Mouse (Mus musculus) midbrain, embryonic 15.5 days (tissue): ENCODE measurements at regions not wholly inside any gene's neighbourhood (a gene's known extent, or its start where the extent isn't known, plus 50 kb on each side); places are given as distances from the start of the nearest gene placed in this dataset.
A peak's percentile ranks its signal among the peaks of the same experiment; 100 is the strongest.

Experiments used
- ATAC-seq: fragments of 200-750 bp; cut with Nextera tagmentation; replicated peaks from 2 replicates; pipeline ENCODE4 v1.8.0; 2017; ENCODE audit warnings: moderate TSS enrichment
- H3K27ac ChIP-seq: fragments of 300-500 bp; sonication (generic); 2 replicates; pipeline ENCODE4 v1.5.1; 2015; ENCODE audit warnings: mild to moderate bottlenecking, inconsistent platforms
- H3K27me3 ChIP-seq: fragments of 300-500 bp; sonication (generic); replicated peaks from 2 replicates; pipeline ENCODE4 v1.6.1; 2015; ENCODE audit warnings: inconsistent platforms
- H3K36me3 ChIP-seq: fragments of 300-500 bp; sonication (generic); replicated peaks from 2 replicates; pipeline ENCODE4 v1.6.1; 2015; ENCODE audit warnings: inconsistent platforms
- H3K4me1 ChIP-seq: fragments of 300-500 bp; sonication (generic); 2 replicates; pipeline ENCODE4 v1.6.1; 2015; ENCODE audit warnings: inconsistent platforms
- H3K4me2 ChIP-seq: fragments of 300-500 bp; sonication (generic); 2 replicates; pipeline ENCODE4 v1.6.1; 2015; ENCODE audit warnings: inconsistent platforms, mild to moderate bottlenecking, moderate library complexity
- H3K4me3 ChIP-seq: fragments of 300-500 bp; sonication (generic); 2 replicates; pipeline ENCODE4 v1.5.1; 2015; ENCODE audit warnings: mild to moderate bottlenecking, inconsistent platforms
- H3K9ac ChIP-seq: fragments of 300-500 bp; sonication (generic); 2 replicates; pipeline ENCODE4 v1.6.1; 2015; ENCODE audit warnings: mild to moderate bottlenecking, inconsistent platforms
- H3K9me3 ChIP-seq: fragments of 300-500 bp; sonication (generic); 2 replicates; pipeline ENCODE4 v1.6.1; 2016; ENCODE audit warnings: inconsistent platforms
- WGBS: fragments of 180-500 bp; shearing (Covaris S2); methylation state at CpG from one replicate; pipeline ENCODE4 v1.1.7; 2015; ENCODE audit warnings: mixed read lengths; 5-methylcytosine and 5-hydroxymethylcytosine counted together

DNA sequence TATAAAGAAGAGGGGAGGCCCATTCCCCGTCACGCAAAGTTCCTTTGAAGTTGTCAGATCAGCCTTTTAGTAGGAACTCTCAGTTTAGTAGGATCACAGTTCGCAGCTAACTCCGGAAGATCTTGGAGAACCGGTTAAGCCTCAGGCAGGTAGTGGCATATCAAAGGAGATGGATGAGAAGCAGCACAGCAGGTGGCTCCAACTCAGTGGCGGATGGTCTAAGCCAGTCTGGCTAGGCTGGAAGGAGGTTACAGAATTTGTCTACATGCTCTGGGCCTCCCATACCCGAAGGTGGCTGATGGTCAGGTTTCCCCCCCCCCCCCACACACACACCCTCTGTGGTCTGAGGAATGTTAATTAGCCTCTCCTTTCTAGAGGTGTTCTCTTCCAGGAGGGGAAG lies 88.5 kb downstream of the Tmem17 start:
- Histone ChIP-seq H3K9ac (no peak overlapping the region), H3K4me2 (no peak overlapping the region), H3K27me3 (no peaks in the 10 kb centered on the region), H3K9me3 (no peaks in the 10 kb centered on the region), H3K4me3 (no peak overlapping the region), H3K36me3 (no peaks in the 10 kb centered on the region), H3K27ac (no peak overlapping the region), H3K4me1 (no peaks in the 10 kb centered on the region)
- 62% methylated on average over 7 of the region's 7 CpGs for WGBS
- no peak for ATAC-seq

DNA sequence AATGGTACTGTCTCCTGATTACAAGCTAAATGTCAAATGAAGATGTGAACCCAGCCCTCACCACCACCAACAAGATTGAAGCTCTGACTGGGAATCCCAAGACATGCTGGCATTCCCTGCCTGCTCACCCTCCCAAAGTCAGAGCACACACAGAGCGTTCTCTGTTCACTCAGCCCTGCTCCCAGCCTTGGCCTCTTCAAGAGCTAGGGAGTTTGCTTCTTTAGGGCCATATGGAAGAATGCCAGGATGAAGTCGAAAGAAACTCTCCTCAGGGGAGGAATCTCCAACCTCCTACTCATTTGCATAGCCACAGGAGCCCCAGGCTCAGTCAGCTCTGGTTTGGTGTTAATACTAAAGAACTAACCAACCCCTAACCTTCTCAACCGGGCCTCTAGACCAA lies 90.1 kb downstream of the Tmem17 start:
- Histone ChIP-seq H3K4me3 (no peak overlapping the region), H3K9me3 (no peaks in the 10 kb centered on the region), H3K4me2 (no peak overlapping the region), H3K9ac (no peak overlapping the region), H3K36me3 (no peaks in the 10 kb centered on the region), H3K27me3 (no peaks in the 10 kb centered on the region), H3K4me1 (no peaks in the 10 kb centered on the region), H3K27ac (no peak overlapping the region)
- WGBS: 20% methylated on average over 3 of the region's 3 CpGs
- ATAC-seq: 0 out of 2 replicates have a peak, but pooled peaks have one; percentile 54

DNA sequence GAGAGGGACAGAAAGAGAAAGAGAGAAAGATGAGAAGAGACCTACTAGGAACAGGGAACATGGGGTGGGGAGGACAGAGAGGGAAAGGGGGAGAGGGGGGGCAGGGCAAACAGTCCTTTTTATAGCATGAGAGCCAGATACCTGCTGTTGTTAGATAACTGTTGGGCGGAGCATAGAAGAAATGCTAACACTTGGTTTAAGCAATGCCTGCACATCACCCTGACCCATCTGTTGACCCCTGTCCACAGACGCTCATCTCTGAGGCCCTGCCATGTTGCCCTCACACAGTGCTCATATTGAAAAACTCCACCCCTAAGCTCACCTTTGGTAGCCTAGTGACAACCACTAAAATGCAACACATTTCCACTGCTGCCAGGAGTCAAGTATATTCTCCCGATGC lies 90.7 kb downstream of the Tmem17 start:
- Histone ChIP-seq H3K9ac (no peak overlapping the region), H3K4me3 (no peak overlapping the region), H3K4me1 (no peaks in the 10 kb centered on the region), H3K27ac (no peak overlapping the region), H3K36me3 (no peaks in the 10 kb centered on the region), H3K9me3 (no peaks in the 10 kb centered on the region), H3K4me2 (no peak overlapping the region), H3K27me3 (no peaks in the 10 kb centered on the region)
- no peak for ATAC-seq
- 81% methylated on average over 3 of the region's 3 CpGs for WGBS

DNA sequence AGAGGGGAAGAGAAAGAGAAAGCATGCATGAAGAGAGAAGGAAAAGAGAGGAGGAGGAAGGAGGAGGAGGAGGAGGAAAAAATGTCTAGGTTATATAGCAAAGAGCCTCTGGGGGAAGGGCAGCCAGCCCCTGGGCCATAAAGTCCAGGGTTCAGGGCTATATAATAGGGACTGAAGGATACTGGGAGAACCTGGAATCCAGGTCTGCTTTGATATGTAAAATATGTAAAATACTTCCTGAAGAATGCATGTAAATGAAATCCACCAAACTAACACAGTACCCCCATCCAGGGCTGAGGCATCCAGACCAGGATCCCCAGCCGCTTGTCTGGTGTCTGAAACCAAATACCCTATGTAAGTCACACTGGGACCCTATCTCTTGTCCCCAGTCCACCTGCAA lies 91.5 kb downstream of the Tmem17 start:
- no peaks in the 10 kb centered on the region for H3K4me1 ChIP-seq
- no peaks in the 10 kb centered on the region for H3K9me3 ChIP-seq
- WGBS: 76% methylated on average over 1 of the region's 1 CpGs
- no peak overlapping the region for H3K4me2 ChIP-seq
- H3K4me3 ChIP-seq: no peak overlapping the region
- H3K27me3 ChIP-seq: no peaks in the 10 kb centered on the region
- H3K36me3 ChIP-seq: no peaks in the 10 kb centered on the region
- H3K27ac ChIP-seq: no peak overlapping the region
- no peak for ATAC-seq
- H3K9ac ChIP-seq: no peak overlapping the region

DNA sequence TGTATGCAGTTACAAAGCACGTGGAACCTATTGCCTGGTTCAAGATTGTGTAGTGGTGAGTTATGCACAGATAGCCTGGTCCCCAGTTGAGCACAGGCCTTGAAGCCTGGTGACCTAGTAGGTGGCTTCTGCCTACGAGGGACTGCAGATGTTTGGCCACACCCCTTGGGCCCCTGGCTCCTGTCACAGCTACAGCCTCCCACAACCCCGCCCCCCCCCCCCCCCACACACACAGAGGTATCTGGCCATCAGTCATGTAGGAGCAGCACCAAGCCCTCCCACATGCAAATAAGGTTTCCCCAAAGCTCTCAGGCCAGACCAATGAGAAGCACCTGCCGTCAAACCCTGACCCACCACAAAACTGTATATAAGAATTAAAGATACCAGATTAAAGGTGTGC lies 94.5 kb downstream of the Tmem17 start:
- Histone ChIP-seq H3K4me3 (no peak overlapping the region), H3K4me1 (peaks cover 4% of the 10 kb centered on the region; the same call in 1 of the 2 replicates), H3K9ac (no peak overlapping the region), H3K4me2 (no peak overlapping the region), H3K36me3 (no peaks in the 10 kb centered on the region), H3K27me3 (no peaks in the 10 kb centered on the region), H3K27ac (no peak overlapping the region), H3K9me3 (no peaks in the 10 kb centered on the region)
- 78% methylated on average over 4 of the region's 4 CpGs for WGBS
- no peak for ATAC-seq

DNA sequence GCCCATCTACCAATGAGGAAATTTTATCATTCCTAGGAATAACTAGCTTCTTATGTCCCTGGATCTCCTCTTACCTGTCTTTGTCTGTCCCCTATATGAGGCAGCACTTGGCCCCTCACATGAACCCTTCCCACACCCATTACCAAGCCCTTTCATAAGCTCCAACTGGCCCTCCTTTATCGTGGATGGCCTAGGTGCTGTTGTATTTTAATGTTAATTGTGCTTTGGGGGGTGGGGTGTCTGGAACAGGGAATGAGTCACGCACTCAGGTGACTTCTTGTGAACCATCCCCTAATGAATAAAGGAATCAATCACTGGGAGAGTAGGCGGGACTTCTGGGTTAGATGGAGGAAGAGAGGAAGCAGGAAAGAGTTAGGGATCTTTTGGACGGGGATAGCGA lies 95.8 kb downstream of the Tmem17 start:
- no peak overlapping the region for H3K4me3 ChIP-seq
- no peaks in the 10 kb centered on the region for H3K9me3 ChIP-seq
- no peak for ATAC-seq
- H3K4me2 ChIP-seq: no peak overlapping the region
- no peak overlapping the region for H3K27ac ChIP-seq
- no peaks in the 10 kb centered on the region for H3K36me3 ChIP-seq
- WGBS: 82% methylated on average over 5 of the region's 5 CpGs
- H3K9ac ChIP-seq: no peak overlapping the region
- H3K4me1 ChIP-seq: peaks cover 4% of the 10 kb centered on the region; the same call in 1 of the 2 replicates
- H3K27me3 ChIP-seq: no peaks in the 10 kb centered on the region

DNA sequence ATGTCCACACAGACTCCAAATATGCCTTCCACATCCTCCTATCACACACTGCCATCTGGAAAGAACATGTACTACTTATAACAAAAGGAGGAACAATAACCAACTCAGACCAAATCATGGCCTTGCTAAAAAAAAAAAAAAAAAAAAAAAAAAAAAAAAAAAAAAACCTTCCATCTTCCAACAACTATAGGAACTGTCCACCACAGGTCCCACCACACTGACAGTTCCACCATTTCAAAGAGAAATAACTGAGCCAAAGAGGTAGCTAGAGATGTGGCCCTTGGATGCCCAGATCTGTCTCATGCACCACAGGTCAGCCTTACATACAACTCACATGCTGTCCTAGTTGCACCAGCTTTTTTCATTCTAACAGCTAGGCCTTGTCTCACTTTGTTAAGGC lies 97.1 kb downstream of the Tmem17 start:
- H3K4me3 ChIP-seq: no peak overlapping the region
- no peaks in the 10 kb centered on the region for H3K9me3 ChIP-seq
- H3K27me3 ChIP-seq: no peaks in the 10 kb centered on the region
- ATAC-seq: no peak
- H3K36me3 ChIP-seq: no peaks in the 10 kb centered on the region
- H3K4me2 ChIP-seq: no peak overlapping the region
- no peak overlapping the region for H3K27ac ChIP-seq
- no peak overlapping the region for H3K9ac ChIP-seq
- peaks cover 4% of the 10 kb centered on the region; the same call in 1 of the 2 replicates for H3K4me1 ChIP-seq

DNA sequence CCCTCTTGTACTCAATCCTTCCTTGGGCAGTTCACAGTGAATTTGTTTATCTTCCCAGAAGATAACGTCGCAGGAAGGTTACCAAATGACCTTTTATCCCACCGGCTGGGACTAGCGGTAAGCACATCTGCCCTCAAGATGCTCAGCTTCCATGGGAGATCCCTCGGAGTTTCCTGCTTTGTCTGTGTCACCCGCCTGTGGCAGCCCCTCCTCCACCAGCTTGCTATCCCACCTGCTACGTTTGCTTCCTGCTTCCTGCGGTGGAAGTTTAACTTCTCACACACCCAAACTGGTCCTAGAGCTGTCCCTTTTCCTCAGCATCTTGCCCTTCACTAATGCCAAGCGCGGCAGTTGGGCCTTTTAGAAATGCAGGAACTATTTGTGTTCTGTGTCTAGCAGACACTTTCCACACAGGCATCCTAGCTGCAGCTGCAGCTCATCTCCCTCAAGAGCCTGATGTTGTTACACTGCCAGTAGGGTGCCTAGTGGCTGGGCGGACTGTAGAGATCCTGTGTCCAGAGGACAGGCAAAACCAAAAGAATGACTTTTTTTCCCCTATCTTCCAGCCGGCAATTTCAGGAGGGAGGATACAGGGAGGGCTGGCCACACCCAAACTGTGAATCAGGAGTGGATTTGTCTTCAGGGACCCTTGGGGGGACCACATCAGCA lies 98.7 kb downstream of the Tmem17 start:
- peak; percentile 42; the same call in 1 of the 2 replicates for ATAC-seq

DNA sequence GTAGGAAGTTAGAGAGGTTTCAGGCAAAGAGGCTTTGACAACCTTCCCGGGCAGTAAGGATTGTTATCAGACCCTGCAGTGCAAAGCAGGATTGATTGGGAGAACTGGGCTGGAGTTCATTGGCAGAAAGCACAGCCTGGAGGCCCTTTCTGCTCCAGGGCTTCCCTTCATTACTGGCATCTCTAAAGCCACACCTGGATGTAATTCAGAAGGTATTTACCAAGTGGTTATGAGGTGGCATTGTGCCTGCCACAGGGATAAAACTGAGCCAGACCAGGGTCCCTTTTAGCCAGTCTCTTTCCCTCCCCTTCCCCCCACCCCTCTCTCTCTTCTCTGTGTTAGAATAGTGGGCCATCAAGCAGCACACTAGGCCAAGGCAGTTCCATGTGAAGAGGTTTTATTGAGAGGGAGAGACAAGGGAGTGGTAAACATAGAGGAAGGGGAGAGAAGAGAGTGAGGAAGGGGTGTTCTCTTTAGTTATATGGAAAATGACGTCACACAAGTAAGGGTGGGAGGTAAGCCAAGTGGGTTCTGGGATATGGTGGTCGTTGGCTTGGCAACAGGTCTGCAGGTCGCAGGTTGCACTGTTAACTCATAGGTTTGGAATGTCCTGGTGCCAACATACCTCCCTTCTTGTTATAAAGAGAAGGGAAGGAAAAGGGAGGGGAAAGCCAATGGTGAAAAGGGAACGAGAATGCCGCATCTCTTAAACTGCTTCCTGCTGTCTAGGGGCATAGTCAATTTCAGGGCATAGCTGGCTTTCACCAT lies 99.4 kb downstream of the Tmem17 start:
- no peak overlapping the region for H3K4me3 ChIP-seq
- H3K9ac ChIP-seq: no peak overlapping the region
- H3K27ac ChIP-seq: no peak overlapping the region
- H3K27me3 ChIP-seq: no peaks in the 10 kb centered on the region
- peak; percentile 62 for ATAC-seq
- H3K9me3 ChIP-seq: no peaks in the 10 kb centered on the region
- H3K4me2 ChIP-seq: no peak overlapping the region
- no peaks in the 10 kb centered on the region for H3K36me3 ChIP-seq
- peaks cover 4% of the 10 kb centered on the region; the same call in 1 of the 2 replicates for H3K4me1 ChIP-seq
- 63% methylated on average over 6 of the region's 6 CpGs for WGBS

More for the DNA sequence above, 98.7 kb downstream of the Tmem17 start:
- H3K36me3 ChIP-seq: no peaks in the 10 kb centered on the region
- H3K27me3 ChIP-seq: no peaks in the 10 kb centered on the region
- no peaks in the 10 kb centered on the region for H3K9me3 ChIP-seq
- H3K4me3 ChIP-seq: no peak overlapping the region
- H3K4me1 ChIP-seq: peaks cover 4% of the 10 kb centered on the region; the same call in 1 of the 2 replicates
- H3K27ac ChIP-seq: no peak overlapping the region
- H3K9ac ChIP-seq: no peak overlapping the region
- WGBS: 7% methylated on average over 12 of the region's 12 CpGs
- 0 out of 2 replicates have a peak overlapping the region, but pooled peaks have one; percentile 2 for H3K4me2 ChIP-seq

DNA sequence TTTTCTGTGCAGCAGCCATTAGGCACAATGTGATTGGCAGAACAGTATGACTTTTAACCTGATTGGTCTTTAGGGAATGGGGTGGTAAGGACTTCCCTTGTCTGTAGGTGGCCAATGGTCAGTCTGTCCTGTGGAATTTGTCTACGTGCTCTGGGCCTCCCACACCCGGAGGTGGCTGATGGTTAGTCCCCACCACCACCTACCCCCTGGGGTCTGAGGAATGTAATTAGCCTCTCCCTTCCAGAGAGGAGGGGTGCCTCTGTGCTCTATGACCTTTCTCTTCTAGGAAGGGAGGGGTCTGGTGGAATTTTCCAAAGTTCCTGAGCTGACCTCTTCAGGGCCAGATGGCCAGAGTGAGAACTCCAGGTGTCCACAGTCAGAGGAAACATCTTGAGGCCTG lies 101.6 kb downstream of the Tmem17 start:
- no peak overlapping the region for H3K9ac ChIP-seq
- peaks cover 9% of the 10 kb centered on the region for H3K4me1 ChIP-seq
- no peaks in the 10 kb centered on the region for H3K27me3 ChIP-seq
- no peak overlapping the region for H3K4me2 ChIP-seq
- H3K27ac ChIP-seq: no peak overlapping the region
- no peak for ATAC-seq
- 69% methylated on average over 2 of the region's 2 CpGs for WGBS
- H3K9me3 ChIP-seq: no peaks in the 10 kb centered on the region
- H3K36me3 ChIP-seq: no peaks in the 10 kb centered on the region
- H3K4me3 ChIP-seq: no peak overlapping the region

DNA sequence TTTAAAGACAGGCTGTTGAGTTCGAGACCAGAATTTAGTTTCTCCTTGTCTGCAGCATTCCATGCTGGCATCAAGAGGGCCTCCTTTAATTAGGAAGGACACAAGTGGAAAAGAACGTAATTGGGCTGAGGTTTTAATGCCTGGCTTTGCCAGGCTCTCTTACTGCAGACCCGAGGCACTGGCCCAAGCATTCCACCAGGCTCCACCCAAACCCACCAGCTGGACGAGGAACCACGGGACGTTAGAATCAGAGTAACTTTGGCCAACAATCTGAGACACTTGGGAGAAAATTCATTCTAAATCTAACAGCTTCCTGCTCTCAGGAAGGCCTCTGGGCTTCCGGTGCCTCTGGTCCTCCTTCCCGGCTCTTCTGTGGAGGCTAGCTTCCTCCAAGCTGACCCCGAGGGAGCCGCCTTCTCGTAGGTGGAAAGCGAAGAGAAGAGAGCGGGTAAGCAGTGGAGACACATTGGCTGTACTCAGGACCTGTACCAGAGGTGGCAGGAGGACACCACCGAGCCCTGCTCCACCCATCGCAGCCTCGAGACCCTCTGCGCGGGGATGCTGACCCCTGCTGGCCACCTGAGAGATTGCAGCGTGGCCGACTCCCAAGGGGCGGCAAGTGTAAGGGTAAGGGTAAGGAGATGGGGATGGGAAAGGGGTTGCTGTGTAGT lies 105.5 kb downstream of the Tmem17 start:
- ATAC-seq: peak; percentile 96
- 11% methylated on average over 21 of the region's 21 CpGs for WGBS
- no peak overlapping the region for H3K27ac ChIP-seq

DNA sequence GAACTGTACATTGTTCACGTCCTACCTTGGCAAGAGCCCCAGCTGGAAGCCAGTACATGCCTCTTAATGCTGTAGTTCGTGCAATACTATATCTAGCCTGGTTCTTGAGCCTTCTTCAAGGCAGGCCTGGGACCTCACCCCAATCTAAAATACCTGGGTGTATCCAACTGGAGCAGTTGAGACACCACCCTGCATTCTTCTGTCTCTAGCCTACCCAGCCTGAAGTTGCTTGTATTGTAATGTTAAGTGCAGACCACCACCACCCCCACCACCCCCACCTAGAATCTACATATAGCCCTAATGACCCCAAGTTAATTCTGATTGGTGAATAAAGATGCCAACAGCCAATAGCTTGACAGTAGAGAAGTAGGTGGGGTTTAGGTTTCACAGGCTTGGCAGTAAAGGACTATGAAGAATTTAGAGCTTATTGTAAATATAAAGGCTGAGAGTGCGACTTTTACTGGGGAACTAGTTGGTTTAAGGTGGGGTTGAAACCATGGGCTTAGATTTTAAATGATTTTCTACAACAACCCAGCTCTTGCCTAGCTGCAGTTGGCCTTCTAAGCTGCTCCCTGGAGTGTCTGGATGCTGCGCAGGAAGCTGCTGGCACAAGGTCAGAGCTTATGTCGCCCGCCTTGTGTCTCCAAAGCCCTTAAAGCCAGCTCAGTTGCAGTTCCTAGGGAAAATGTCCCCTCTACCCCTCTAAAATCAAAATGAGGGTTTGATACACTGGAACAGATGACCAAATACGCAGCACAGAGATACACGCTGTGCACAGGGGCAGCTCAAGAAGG lies 109.2 kb downstream of the Tmem17 start:
- H3K4me3 ChIP-seq: no peak overlapping the region
- no peak overlapping the region for H3K4me2 ChIP-seq
- no peaks in the 10 kb centered on the region for H3K9me3 ChIP-seq
- H3K36me3 ChIP-seq: no peaks in the 10 kb centered on the region
- no peak overlapping the region for H3K9ac ChIP-seq
- no peak overlapping the region for H3K27ac ChIP-seq
- no peaks in the 10 kb centered on the region for H3K27me3 ChIP-seq
- no peak for ATAC-seq
- WGBS: 75% methylated on average over 8 of the region's 8 CpGs
- peaks cover 5% of the 10 kb centered on the region; the same call in 1 of the 2 replicates for H3K4me1 ChIP-seq

More for the DNA sequence above, 105.5 kb downstream of the Tmem17 start:
- Histone ChIP-seq H3K9ac (peak overlapping the region; percentile 39; the same call in 1 of the 2 replicates), H3K4me1 (peaks cover 5% of the 10 kb centered on the region; the same call in 1 of the 2 replicates), H3K4me3 (peak overlapping the region; percentile 35), H3K9me3 (no peaks in the 10 kb centered on the region), H3K27me3 (no peaks in the 10 kb centered on the region), H3K4me2 (peak overlapping the region; percentile 66), H3K36me3 (no peaks in the 10 kb centered on the region)
